Mouse (Mus musculus): ENCODE results near the gene Bcat2. TPM values are rescaled to one million over a fixed set of nuclear protein-coding genes. Genes with fewer than 3 reads are reported as not detected.

The Bcat2 gene
- polyA plus RNA-seq, 1 experiment = 21.1 TPM

DNA sequence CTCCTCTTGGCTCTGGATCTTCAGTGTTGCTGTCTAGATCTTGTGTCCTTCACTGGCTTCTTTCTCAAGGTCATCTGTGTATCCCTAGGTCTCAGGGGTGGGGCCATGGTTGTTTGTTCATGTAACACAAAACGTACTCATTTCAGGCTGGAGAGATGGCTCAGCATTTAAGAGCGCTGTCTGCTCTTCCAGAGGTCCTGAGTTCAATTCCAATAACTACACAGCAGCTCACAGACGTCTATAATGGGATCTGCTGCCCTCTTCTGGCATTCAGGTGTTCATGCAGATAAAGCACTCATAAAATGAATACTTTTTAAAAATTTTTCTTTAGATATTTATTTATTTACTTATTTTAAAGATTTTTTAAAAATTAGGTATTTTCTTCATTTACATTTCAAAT, 20.9 kb downstream of the Bcat2 start:
- no peak overlapping the region for H3K27ac ChIP-seq (ENCODE audit: insufficient read depth, low read length)
- WGBS = 58% methylated on average over 3 of the region's 3 CpGs
- H3K27me3 ChIP-seq (ENCODE audit: control insufficient read depth, insufficient read depth, low read length) = no peaks in the 10 kb centered on the region
- no peak for DNase-seq
- no peaks in the 10 kb centered on the region for H3K4me1 ChIP-seq (ENCODE audit: control insufficient read depth, insufficient read depth, low read length)
- TF ChIP-seq CTCF (IDR thresholded peaks at IDR 0.05; ENCODE audit: borderline replicate concordance, insufficient read depth, low read depth, low read length) (0 out of 2 replicates have a peak, but pooled peaks have one; percentile 1), POLR2A (IDR thresholded peaks at IDR 0.05; ENCODE audit: borderline replicate concordance, insufficient read depth, low read length) (no peak)
- no peak overlapping the region for H3K4me3 ChIP-seq (replicated peaks; ENCODE audit: insufficient read depth, low read depth, low read length)

DNA sequence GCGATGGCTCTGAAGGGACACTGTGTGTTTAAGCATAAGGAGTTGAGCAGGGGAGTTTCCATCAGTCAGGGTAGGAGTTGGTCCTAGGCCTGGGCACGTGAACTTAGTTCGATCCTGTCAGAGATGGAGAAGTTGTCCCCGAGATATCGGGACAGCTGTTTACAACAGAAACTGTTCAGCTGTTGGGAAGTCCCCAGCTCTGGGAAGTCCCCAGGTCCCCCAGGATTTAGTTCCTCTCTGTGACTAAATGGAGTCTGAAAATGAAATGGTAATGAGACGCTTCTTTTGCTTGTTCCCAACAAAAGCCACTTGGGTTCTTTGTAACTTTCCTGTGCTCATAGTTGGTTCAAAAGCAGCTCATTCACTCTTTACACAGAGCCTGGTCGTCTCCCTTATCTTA, 21.9 kb downstream of the Bcat2 start:
- 87% methylated on average over 7 of the region's 7 CpGs for WGBS
- Histone ChIP-seq H3K27ac (ENCODE audit: insufficient read depth, low read length) (no peak overlapping the region), H3K27me3 (ENCODE audit: control insufficient read depth, insufficient read depth, low read length) (no peaks in the 10 kb centered on the region), H3K4me3 (replicated peaks; ENCODE audit: insufficient read depth, low read depth, low read length) (no peak overlapping the region), H3K4me1 (ENCODE audit: control insufficient read depth, insufficient read depth, low read length) (no peaks in the 10 kb centered on the region)
- no peak for TF ChIP-seq CTCF (IDR thresholded peaks at IDR 0.05; ENCODE audit: borderline replicate concordance, insufficient read depth, low read depth, low read length)
- TF ChIP-seq POLR2A (IDR thresholded peaks at IDR 0.05; ENCODE audit: borderline replicate concordance, insufficient read depth, low read length) = no peak
- DNase-seq = no peak

DNA sequence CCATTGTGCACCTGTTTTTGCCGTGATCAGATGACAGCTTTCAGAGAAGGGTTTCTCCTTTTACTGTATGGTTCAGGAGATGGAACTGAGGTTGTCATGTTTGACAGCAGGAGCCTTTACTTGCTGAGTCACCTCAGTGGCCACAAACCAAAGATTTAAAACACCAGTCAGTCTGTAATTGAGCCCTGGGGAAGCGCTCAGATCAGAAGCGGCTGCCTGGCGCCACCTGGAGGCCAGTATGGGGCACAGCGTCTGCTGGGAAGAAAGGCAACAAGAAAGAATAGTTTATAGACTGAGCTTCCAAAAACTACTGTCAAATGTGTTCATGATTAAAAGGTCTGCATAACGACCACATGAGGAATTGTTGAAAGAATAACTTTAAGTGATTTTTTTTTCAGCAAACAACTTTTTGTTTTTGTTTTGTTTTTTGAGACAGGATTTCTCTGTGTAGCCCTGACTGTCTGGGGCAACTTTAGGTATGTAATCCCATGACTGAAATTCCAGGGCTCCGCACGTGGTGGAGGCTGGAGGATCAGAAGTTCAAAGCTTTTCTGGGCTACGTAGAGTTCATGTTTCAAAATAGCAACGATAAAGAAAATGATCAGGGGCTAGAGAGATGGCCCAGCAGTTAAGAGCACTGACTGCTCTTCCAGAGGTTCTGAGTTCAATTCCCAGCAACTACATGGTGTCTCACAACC, 23.3 kb downstream of the Bcat2 start:
- Histone ChIP-seq H3K4me3 (replicated peaks; ENCODE audit: insufficient read depth, low read depth, low read length) (no peak overlapping the region), H3K27ac (ENCODE audit: insufficient read depth, low read length) (no peak overlapping the region), H3K27me3 (ENCODE audit: control insufficient read depth, insufficient read depth, low read length) (no peaks in the 10 kb centered on the region), H3K4me1 (ENCODE audit: control insufficient read depth, insufficient read depth, low read length) (no peaks in the 10 kb centered on the region)
- WGBS = 21% methylated on average over 10 of the region's 10 CpGs
- TF ChIP-seq CTCF (IDR thresholded peaks at IDR 0.05; ENCODE audit: borderline replicate concordance, insufficient read depth, low read depth, low read length) (peak; percentile 88), POLR2A (IDR thresholded peaks at IDR 0.05; ENCODE audit: borderline replicate concordance, insufficient read depth, low read length) (no peak)
- DNase-seq = peak; percentile 75 to 77

DNA sequence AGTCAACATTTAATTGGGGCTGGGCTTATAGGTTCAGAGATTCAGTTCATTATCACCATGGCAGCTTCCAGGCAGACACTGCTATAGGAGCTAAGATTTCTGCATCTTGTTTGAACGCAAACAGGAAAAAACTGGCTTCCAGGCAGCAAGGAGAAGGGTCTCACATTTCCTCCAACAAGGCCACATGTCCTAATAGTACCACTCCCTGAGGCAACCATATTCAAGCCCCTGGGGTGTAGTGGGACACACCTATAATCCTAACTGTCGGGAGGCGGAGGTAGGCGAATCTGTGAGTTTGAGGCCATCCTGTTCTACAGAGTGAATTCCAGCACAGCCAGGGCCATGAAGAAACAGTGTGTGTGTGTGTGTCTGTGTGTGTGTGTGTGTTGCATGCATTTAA, 25.2 kb downstream of the Bcat2 start:
- DNase-seq = no peak
- Histone ChIP-seq H3K27me3 (ENCODE audit: control insufficient read depth, insufficient read depth, low read length) (no peaks in the 10 kb centered on the region), H3K27ac (ENCODE audit: insufficient read depth, low read length) (no peak overlapping the region), H3K4me3 (replicated peaks; ENCODE audit: insufficient read depth, low read depth, low read length) (no peak overlapping the region), H3K4me1 (ENCODE audit: control insufficient read depth, insufficient read depth, low read length) (no peaks in the 10 kb centered on the region)
- TF ChIP-seq POLR2A (IDR thresholded peaks at IDR 0.05; ENCODE audit: borderline replicate concordance, insufficient read depth, low read length) (no peak), CTCF (IDR thresholded peaks at IDR 0.05; ENCODE audit: borderline replicate concordance, insufficient read depth, low read depth, low read length) (no peak)
- WGBS = 80% methylated on average over 4 of the region's 4 CpGs

DNA sequence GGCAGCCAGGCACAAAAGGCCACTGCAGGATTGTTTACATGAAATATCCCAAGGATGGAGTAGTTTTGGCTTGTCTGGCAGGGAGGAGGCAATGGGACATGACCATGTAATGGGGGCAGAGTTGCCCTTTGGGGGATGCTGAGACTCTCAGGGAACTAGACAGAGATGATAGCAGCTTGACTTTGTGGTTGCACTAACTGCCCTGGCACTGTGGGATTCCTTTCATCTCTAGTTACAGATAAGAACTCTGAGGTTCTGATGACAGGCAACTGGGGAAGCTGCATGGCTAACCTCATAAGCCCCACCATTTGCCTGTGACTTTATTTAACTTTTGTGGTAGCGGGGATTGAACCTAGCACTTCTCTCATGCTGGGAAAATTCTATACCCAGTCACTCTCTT, 26.2 kb downstream of the Bcat2 start:
- TF ChIP-seq CTCF (IDR thresholded peaks at IDR 0.05; ENCODE audit: borderline replicate concordance, insufficient read depth, low read depth, low read length) (no peak), POLR2A (IDR thresholded peaks at IDR 0.05; ENCODE audit: borderline replicate concordance, insufficient read depth, low read length) (no peak)
- WGBS = 97% methylated on average over 1 of the region's 1 CpGs
- Histone ChIP-seq H3K4me1 (ENCODE audit: control insufficient read depth, insufficient read depth, low read length) (no peaks in the 10 kb centered on the region), H3K27me3 (ENCODE audit: control insufficient read depth, insufficient read depth, low read length) (no peaks in the 10 kb centered on the region), H3K27ac (ENCODE audit: insufficient read depth, low read length) (no peak overlapping the region), H3K4me3 (replicated peaks; ENCODE audit: insufficient read depth, low read depth, low read length) (no peak overlapping the region)
- no peak for DNase-seq

DNA sequence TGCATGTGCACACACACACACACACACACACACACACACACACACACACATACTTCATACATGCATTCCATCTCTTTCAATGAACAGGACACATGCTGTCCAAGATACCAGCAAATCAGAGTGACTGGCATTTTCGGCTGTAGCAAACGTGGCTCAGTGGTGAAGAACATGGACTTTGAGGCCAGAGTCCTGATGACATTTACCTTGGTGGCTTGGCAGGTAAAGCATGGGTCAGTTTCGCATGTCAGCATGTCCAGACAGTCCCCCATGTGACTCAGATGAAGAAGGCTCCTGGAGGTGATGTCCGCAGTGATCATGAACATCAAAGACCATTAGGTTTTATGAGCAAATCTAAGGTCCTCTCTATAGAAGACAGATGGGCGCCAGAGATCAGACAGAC, 27.1 kb downstream of the Bcat2 start:
- DNase-seq = no peak
- WGBS = 82% methylated on average over 5 of the region's 5 CpGs
- Histone ChIP-seq H3K4me3 (replicated peaks; ENCODE audit: insufficient read depth, low read depth, low read length) (no peak overlapping the region), H3K4me1 (ENCODE audit: control insufficient read depth, insufficient read depth, low read length) (no peaks in the 10 kb centered on the region), H3K27ac (ENCODE audit: insufficient read depth, low read length) (no peak overlapping the region), H3K27me3 (ENCODE audit: control insufficient read depth, insufficient read depth, low read length) (no peaks in the 10 kb centered on the region)
- no peak for TF ChIP-seq CTCF (IDR thresholded peaks at IDR 0.05; ENCODE audit: borderline replicate concordance, insufficient read depth, low read depth, low read length)
- no peak for TF ChIP-seq POLR2A (IDR thresholded peaks at IDR 0.05; ENCODE audit: borderline replicate concordance, insufficient read depth, low read length)

DNA sequence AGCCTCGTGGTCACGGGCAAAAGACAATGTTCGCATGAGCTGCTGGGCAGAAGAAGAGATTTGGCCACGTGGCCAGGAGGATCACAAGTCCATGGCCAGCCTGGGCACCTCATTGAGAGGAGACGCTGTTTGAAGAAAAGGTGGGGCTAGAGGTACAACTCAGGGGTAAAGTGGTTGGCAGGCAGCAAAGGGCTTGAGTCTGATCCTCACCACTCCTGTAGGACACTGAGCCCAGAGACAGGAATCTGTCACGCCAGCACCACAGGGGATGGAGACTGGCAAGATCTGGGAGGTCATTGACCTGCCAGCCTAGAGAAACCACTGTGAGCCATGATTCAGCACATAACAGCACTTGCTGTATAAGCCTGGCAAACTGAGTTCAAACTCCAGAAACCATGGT, 27.6 kb downstream of the Bcat2 start:
- no peak for DNase-seq
- no peak overlapping the region for H3K4me3 ChIP-seq (replicated peaks; ENCODE audit: insufficient read depth, low read depth, low read length)
- WGBS = 44% methylated on average over 6 of the region's 6 CpGs
- H3K27me3 ChIP-seq (ENCODE audit: control insufficient read depth, insufficient read depth, low read length) = no peaks in the 10 kb centered on the region
- no peaks in the 10 kb centered on the region for H3K4me1 ChIP-seq (ENCODE audit: control insufficient read depth, insufficient read depth, low read length)
- H3K27ac ChIP-seq (ENCODE audit: insufficient read depth, low read length) = no peak overlapping the region
- TF ChIP-seq CTCF (IDR thresholded peaks at IDR 0.05; ENCODE audit: borderline replicate concordance, insufficient read depth, low read depth, low read length) (no peak), POLR2A (IDR thresholded peaks at IDR 0.05; ENCODE audit: borderline replicate concordance, insufficient read depth, low read length) (no peak)

All from cerebellum, adult 2 months (tissue).